Mouse (Mus musculus): ENCODE measurements around the gene Isoc2b.
"Not testable (repeated sequence)": the region's sequence is repeated elsewhere in the genome, so short reads cannot be mapped to it uniquely, and the experiment has no call there.

Isoc2b gene

GRCm38 (mm10) chr7:4835631-4836327 lies 34.3 kb downstream of the Isoc2b start:
- no peak for DNase-seq (ENCODE audit: inconsistent ontology term)

- no peak for DNase-seq (ENCODE audit: inconsistent ontology term)
Observed at GRCm38 (mm10) chr7:4830476-4830875, 39.6 kb downstream of the Isoc2b start.

- no peak for DNase-seq (ENCODE audit: inconsistent ontology term)
Observed at GRCm38 (mm10) chr7:4825365-4825764, 44.7 kb downstream of the Isoc2b start.

GRCm38 (mm10) chr7:4822162-4822907 lies 47.7 kb downstream of the Isoc2b start:
- DNase-seq (ENCODE audit: inconsistent ontology term) = no peak

- peak; percentile 63 for DNase-seq (ENCODE audit: inconsistent ontology term)
Observed at GRCm38 (mm10) chr7:4821690-4822089, 48.4 kb downstream of the Isoc2b start.

- DNase-seq (ENCODE audit: inconsistent ontology term) = not testable (repeated sequence)
Observed at GRCm38 (mm10) chr7:4820925-4821324, 49.1 kb downstream of the Isoc2b start.

GRCm38 (mm10) chr7:4816559-4816958 lies 53.5 kb downstream of the Isoc2b start:
- no peak for DNase-seq (ENCODE audit: inconsistent ontology term)

- no peak for DNase-seq (ENCODE audit: inconsistent ontology term)
Observed at GRCm38 (mm10) chr7:4813105-4813791, 56.8 kb downstream of the Isoc2b start.

GRCm38 (mm10) chr7:4812303-4813104 lies 57.6 kb downstream of the Isoc2b start, which contains the start of gene Ube2s:
Gene Ube2s (minus strand): TSS chr7:4812590.
- peak; percentile 100 for DNase-seq (ENCODE audit: inconsistent ontology term)

- DNase-seq (ENCODE audit: inconsistent ontology term) = peak; percentile 63
Observed at GRCm38 (mm10) chr7:4811842-4812302, 58.2 kb downstream of the Isoc2b start.

- DNase-seq (ENCODE audit: inconsistent ontology term) = not testable (repeated sequence)
Observed at GRCm38 (mm10) chr7:4811131-4811530, 58.9 kb downstream of the Isoc2b start.

- no peak for DNase-seq (ENCODE audit: inconsistent ontology term)
Observed at GRCm38 (mm10) chr7:4806716-4807115, 63.3 kb downstream of the Isoc2b start.

GRCm38 (mm10) chr7:4802247-4802646 lies 67.8 kb downstream of the Isoc2b start:
- DNase-seq (ENCODE audit: inconsistent ontology term) = no peak

GRCm38 (mm10) chr7:4795767-4796433 lies 74.2 kb downstream of the Isoc2b start:
- DNase-seq (ENCODE audit: inconsistent ontology term) = peak; percentile 54
